Mouse (Mus musculus) liver, adult 2 months (tissue): Measurements from ENCODE around the gene Prr14l. TPM values are rescaled to one million over a fixed set of nuclear protein-coding genes. Genes with fewer than 3 reads are reported as not detected.
"Not testable (repeated sequence)": the region's sequence is repeated elsewhere in the genome, so short reads cannot be mapped to it uniquely, and the experiment has no call there.

Source experiments
- DNase-seq: peaks from one replicate; pipeline ENCODE4 v3.0.0-alpha.2; 2011; ENCODE audit warnings: low read depth, low spot score; ENCODE audit errors: extremely low read depth
- H3K27ac ChIP-seq: fragments of 200-500 bp; replicated peaks from 2 replicates; pipeline ENCODE4 v1.5.1; 2012; ENCODE audit warnings: low read depth, mild to moderate bottlenecking, control low read depth, inconsistent platforms, low read length; ENCODE audit not compliant: insufficient read depth
- H3K27me3 ChIP-seq: fragments of 200-500 bp; 2 replicates; pipeline ENCODE4 v1.6.1; 2012; ENCODE audit warnings: mild to moderate bottlenecking, moderate library complexity, low read length, inconsistent platforms; ENCODE audit not compliant: control insufficient read depth, insufficient read depth
- H3K36me3 ChIP-seq: fragments of 200-500 bp; 2 replicates; pipeline ENCODE4 v1.6.1; 2012; ENCODE audit warnings: low read length, inconsistent platforms; ENCODE audit not compliant: control insufficient read depth, insufficient read depth
- H3K4me1 ChIP-seq: fragments of 200-500 bp; 2 replicates; pipeline ENCODE4 v1.6.1; 2011; ENCODE audit warnings: low read length; ENCODE audit not compliant: control insufficient read depth, insufficient read depth
- H3K4me3 ChIP-seq: fragments of 200-500 bp; 2 replicates; pipeline ENCODE4 v1.5.1; 2011; ENCODE audit warnings: low read depth, mild to moderate bottlenecking, control low read depth, low read length, moderate library complexity; ENCODE audit not compliant: insufficient read depth
- H3K79me2 ChIP-seq: fragments of 200-500 bp; 2 replicates; pipeline ENCODE4 v1.6.1; 2012; ENCODE audit warnings: inconsistent platforms, mild to moderate bottlenecking, low read length, moderate library complexity; ENCODE audit not compliant: control insufficient read depth, insufficient read depth
- H3K9ac ChIP-seq: fragments of 200-500 bp; 2 replicates; pipeline ENCODE4 v1.6.1; 2012; ENCODE audit warnings: low read depth, mild to moderate bottlenecking, control low read depth, inconsistent platforms, low read length
- CTCF ChIP-seq: fragments of 200-500 bp; IDR thresholded peaks from 2 replicates; pipeline ENCODE4 v1.5.1; 2011; ENCODE audit warnings: low read depth, low read length, control low read depth
- POLR2A ChIP-seq: fragments of 200-500 bp; IDR thresholded peaks from 2 replicates; pipeline ENCODE4 v1.6.1; 2011; ENCODE audit warnings: low read length, control low read depth; ENCODE audit not compliant: insufficient read depth; ENCODE audit errors: extremely low read depth
- WGBS: fragments of 180-500 bp; shearing (Covaris S2); methylation state at CpG from one replicate; pipeline ENCODE4 v1.1.7; 2018; 5-methylcytosine and 5-hydroxymethylcytosine counted together
- polyA plus RNA-seq: library from polyadenylated mRNA; depleted of rRNA; stranded (reverse); fragments of >200 nt; gene quantifications from 2 replicates; pipeline ENCODE4 v1.2.3, GENCODE M21; 2012
- total RNA-seq: library from RNA; depleted of rRNA; stranded (reverse); fragments of >200 nt; gene quantifications from 2 replicates; pipeline ENCODE4 v1.2.3, GENCODE M21; 2014

The Prr14l gene
- total and polyA plus RNA-seq, 2 experiments = 8.7 to 10.0 TPM

- 92% methylated on average over 6 of the region's 6 CpGs for WGBS
These were observed 105.1 kb downstream of the Prr14l start for GRCm38 (mm10) chr5:32748936-32749335.

GRCm38 (mm10) chr5:32747650-32748375, 106.2 kb downstream of the Prr14l start:
- TF ChIP-seq POLR2A (no peak), CTCF (peak; percentile 76; the same call in 1 of the 2 replicates)
- Histone ChIP-seq H3K79me2 (peaks cover 9% of the 10 kb centered on the region; the same call in 1 of the 2 replicates), H3K9ac (no peak overlapping the region), H3K27ac (no peak overlapping the region), H3K27me3 (no peaks in the 10 kb centered on the region), H3K4me1 (peaks cover 9% of the 10 kb centered on the region; the same call in 1 of the 2 replicates), H3K36me3 (no peaks in the 10 kb centered on the region), H3K4me3 (no peak overlapping the region)
- peak; percentile 46 for DNase-seq
- WGBS = 52% methylated on average over 6 of the region's 6 CpGs

More at GRCm38 (mm10) chr5:32748936-32749335, 105.1 kb downstream of the Prr14l start:
- TF ChIP-seq POLR2A = no peak
- no peak for TF ChIP-seq CTCF
- peaks cover 6% of the 10 kb centered on the region; the same call in 1 of the 2 replicates for H3K79me2 ChIP-seq
- H3K27me3 ChIP-seq = no peaks in the 10 kb centered on the region
- H3K27ac ChIP-seq = no peak overlapping the region
- H3K36me3 ChIP-seq = no peaks in the 10 kb centered on the region
- H3K4me1 ChIP-seq = 0 out of 2 replicates have a peak, but pooled peaks cover under 1% of the 10 kb centered on the region
- H3K9ac ChIP-seq = no peak overlapping the region
- H3K4me3 ChIP-seq = no peak overlapping the region
- no peak for DNase-seq

- peak overlapping the region; percentile 65 for H3K9ac ChIP-seq
- H3K27ac ChIP-seq = peak overlapping the region; percentile 71
- peak; percentile 56 for DNase-seq
- H3K4me1 ChIP-seq = peaks cover 9% of the 10 kb centered on the region; the same call in 1 of the 2 replicates
- H3K36me3 ChIP-seq = no peaks in the 10 kb centered on the region
- peaks cover 9% of the 10 kb centered on the region; the same call in 1 of the 2 replicates for H3K79me2 ChIP-seq
- 23% methylated on average over 10 of the region's 10 CpGs for WGBS
- no peaks in the 10 kb centered on the region for H3K27me3 ChIP-seq
- H3K4me3 ChIP-seq = peak overlapping the region; percentile 67
- no peak for TF ChIP-seq POLR2A
These were observed 108.1 kb downstream of the Prr14l start for GRCm38 (mm10) chr5:32745705-32746655.

- DNase-seq = no peak
- peaks cover 13% of the 10 kb centered on the region; the same call in 1 of the 2 replicates for H3K4me1 ChIP-seq
- WGBS = 73% methylated on average over 9 of the region's 9 CpGs
- no peak overlapping the region for H3K4me3 ChIP-seq
- no peak overlapping the region for H3K9ac ChIP-seq
- H3K36me3 ChIP-seq = no peaks in the 10 kb centered on the region
- peaks cover 9% of the 10 kb centered on the region; the same call in 1 of the 2 replicates for H3K79me2 ChIP-seq
- TF ChIP-seq POLR2A (no peak), CTCF (peak; percentile 16; the same call in 1 of the 2 replicates)
- H3K27me3 ChIP-seq = no peaks in the 10 kb centered on the region
- H3K27ac ChIP-seq = no peak overlapping the region
These were observed 111.9 kb downstream of the Prr14l start for GRCm38 (mm10) chr5:32742149-32742548.

- not testable (repeated sequence) for H3K36me3 ChIP-seq, DNase-seq, H3K4me3 ChIP-seq, H3K27me3 ChIP-seq, H3K9ac ChIP-seq, H3K27ac ChIP-seq, H3K79me2 ChIP-seq
- H3K4me1 ChIP-seq = peaks cover 13% of the 10 kb centered on the region; the same call in 1 of the 2 replicates
- WGBS = 78% methylated on average over 4 of the region's 4 CpGs
These were observed 112.7 kb downstream of the Prr14l start for GRCm38 (mm10) chr5:32741377-32741776.

GRCm38 (mm10) chr5:32740850-32741249, 113.2 kb downstream of the Prr14l start:
- H3K4me3 ChIP-seq, H3K27me3 ChIP-seq, H3K9ac ChIP-seq, H3K36me3 ChIP-seq, H3K27ac ChIP-seq, DNase-seq, H3K79me2 ChIP-seq: not testable (repeated sequence)
- WGBS = 73% methylated on average over 8 of the region's 8 CpGs
- peaks cover 13% of the 10 kb centered on the region; the same call in 1 of the 2 replicates for H3K4me1 ChIP-seq
